Mouse (Mus musculus) mature B cell (primary cell): Measurements from ENCODE around the gene Fam173a.
"Not testable (repeated sequence)": the region's sequence is repeated elsewhere in the genome, so short reads cannot be mapped to it uniquely, and the experiment has no call there.

Experiments
- in situ Hi-C: fragments of 300-500 bp; cut with MboI; formaldehyde crosslinking; loops from 2 replicates; pipeline ENCODE4 v1.14.3; 2019

Fam173a gene

DNA sequence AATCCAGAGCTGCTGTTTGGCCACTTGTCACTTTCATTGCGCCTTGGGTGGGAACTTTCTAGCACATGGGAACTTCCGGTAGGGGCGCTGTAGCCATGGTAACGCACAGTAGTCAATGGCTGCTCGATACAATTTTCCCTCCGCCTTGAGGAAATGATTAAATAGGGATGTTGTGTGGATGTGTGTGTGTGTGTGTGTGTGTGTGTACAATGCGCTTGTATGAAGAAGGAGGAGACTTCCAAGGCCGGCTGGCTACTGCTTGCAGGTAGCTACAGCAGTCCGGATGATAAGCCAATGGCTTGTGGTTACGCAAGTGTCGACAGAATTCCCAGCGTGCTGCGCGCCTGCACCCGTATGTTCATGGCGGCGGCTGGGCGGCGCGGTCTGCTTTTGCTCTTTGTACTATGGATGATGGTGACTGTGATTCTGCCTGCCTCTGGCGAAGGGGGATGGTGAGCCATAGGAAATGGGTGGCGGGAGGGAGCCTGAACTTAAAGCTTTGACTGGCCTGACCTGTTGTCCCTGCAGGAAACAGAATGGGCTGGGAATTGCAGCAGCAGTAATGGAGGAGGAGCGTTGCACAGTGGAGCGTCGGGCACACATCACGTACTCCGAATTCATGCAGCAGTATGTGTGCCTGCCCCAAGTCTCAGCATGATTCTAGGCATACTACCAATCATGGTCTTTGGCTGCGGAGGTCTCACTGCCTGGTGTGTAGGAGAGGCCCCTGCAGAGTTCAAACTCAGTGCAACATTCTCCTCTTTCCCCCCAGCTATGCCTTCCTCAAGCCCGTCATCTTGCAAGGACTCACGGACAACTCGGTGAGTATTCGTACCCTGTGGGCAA, 36.2 kb upstream of the Fam173a start, which contains the start of gene Jmjd8:
Jmjd8 (plus strand) TSS at position 156 of the 846 bp plus-strand sequence.
- in situ Hi-C loops: no loop called here

DNA sequence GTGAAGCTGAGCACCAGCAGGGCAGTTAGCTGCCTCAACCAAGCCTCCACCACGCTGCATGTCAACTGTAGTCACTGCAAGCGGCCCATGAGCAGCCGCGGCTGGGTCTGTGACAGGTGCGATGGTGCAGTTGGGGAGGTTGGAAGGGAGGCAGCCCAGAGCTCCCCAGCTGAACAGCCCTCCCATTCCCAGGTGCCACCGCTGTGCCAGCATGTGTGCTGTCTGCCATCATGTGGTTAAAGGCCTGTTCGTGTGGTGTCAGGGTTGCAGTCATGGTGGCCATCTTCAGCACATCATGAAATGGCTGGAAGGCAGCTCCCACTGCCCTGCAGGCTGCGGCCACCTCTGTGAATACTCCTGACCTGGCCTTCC, 35.5 kb upstream of the Fam173a start:
- in situ Hi-C loops: no loop called here

GRCm38 (mm10) chr17:25827546-25828222, 35.0 kb upstream of the Fam173a start:
- in situ Hi-C loops: no loop called here

GRCm38 (mm10) chr17:25827011-25827410, 34.3 kb upstream of the Fam173a start:
- in situ Hi-C loops: no loop called here

DNA sequence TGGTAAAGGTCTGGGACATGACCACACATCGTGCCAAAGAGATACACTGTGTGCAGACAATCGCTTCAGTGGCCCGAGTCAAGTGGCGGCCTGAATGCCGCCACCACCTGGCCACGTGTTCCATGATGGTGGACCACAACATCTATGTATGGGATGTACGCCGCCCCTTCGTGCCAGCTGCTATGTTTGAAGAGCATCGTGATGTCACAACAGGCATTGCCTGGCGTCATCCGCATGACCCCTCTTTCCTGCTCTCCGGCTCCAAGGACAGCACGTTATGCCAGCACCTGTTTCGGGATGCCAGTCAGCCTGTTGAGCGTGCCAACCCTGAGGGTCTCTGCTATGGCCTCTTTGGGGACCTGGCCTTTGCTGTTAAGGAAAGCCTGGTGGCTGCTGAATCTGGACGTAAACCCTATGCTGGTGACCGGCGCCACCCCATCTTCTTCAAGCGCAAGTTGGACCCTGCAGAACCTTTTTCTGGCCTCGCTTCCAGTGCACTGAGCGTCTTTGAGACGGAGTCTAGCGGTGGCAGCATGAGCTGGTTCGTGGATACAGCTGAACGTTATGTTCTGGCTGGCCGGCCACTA, 33.4 kb upstream of the Fam173a start:
- in situ Hi-C loops: no loop called here

GRCm38 (mm10) chr17:25825311-25825710, 32.6 kb upstream of the Fam173a start:
- in situ Hi-C loops: no loop called here

DNA sequence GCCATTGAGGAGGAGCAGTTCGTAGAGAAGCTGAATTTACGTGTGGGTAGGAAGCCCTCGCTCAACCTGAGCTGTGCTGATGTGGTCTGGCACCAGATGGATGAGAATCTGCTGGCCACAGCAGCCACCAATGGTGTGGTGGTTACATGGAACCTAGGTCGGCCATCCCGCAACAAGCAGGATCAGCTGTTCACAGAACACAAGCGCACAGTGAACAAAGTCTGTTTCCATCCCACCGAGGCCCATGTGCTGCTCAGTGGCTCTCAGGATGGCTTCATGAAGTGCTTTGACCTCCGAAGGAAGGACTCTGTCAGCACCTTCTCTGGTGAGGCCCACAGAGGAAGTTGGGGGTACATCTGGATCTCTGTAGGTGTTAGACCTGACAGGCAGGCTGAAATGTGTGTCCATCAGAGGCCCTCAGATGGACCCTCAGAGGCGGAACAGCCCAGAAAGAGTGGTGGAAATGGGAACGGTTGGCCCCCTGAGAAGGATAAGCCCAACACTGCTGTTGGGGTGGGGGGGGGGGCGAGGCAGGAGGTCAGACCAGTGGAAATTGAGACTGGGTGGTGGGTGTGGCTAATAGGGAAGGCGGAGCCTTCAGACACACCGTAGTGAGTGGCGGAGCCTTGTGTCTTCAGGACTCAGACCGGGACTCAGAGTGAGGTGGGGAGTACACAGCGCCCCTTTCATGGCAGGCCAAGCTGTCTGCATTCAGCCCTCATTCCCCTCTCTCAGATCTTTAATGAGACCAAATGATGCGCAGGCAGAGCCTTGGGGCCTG, 31.9 kb upstream of the Fam173a start:
- in situ Hi-C loops: no loop called here

DNA sequence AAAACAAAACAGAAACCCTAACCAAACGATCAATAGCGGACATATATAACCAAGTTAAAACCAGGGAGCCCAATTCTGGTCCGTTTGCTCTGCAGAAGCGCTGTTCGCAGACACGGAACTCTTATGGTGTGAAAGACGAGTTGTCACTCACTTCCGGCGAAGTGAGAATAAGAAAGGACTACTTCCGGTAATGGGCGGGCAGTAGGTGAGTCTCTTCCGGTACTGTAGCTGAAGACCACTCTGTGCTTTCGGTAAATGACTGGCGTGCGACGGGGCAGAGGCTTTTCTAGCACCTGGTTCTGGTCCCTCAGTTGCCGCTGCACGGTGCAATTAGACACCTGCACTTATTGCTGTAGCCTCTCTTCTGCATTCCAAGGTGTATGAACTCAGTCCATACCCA, 30.8 kb upstream of the Fam173a start, which contains the start of gene Wdr24:
Wdr24 (plus strand) TSS at position 176 of the 400 bp plus-strand sequence.
- in situ Hi-C loops: no loop called here

DNA sequence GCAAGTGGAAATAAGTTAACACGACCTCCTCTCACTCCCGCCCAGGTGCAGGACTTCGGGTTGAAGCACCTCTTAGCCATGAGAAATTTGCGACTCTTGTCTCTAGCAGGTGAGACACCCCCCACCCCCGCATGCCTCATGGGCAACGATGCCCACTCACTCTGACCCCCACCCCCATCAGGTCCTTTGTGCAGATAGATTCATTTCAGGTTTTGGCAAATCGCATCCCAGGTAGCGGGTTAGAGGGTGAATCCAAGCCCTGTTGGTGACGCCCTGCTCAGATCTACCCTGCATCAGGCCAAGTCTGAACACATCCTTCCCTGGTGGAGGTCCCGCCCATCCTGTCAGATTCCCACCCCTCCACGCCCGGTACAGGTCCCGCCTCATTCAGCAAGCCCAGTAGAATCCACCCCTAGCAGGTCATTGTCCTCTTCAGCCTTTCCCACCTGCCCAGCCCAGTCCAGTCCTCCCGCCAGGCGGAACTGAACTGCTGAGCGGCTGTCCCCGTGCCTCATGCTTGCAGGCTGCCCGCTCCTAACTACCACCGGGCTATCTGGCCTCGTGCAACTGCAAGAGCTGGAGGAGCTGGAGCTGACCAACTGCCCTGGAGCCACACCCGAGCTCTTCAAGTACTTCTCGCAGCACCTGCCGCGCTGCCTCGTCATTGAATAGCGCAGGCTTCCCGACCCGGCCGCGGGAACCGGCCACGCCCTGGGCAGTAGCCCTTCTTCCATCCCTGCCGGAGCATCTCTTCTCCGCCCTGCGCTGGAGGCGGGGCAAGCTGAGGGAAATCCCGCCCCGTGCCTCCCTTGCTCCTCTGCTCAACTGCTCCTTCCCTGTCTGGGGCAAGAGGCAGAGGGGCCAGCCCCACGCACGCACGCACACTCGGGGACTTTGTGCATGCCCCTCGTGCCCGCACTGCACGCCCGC, 26.4 kb upstream of the Fam173a start:
- in situ Hi-C loops: no loop called here

- in situ Hi-C loops: no loop called here
These were observed 25.0 kb upstream of the Fam173a start for GRCm38 (mm10) chr17:25817662-25818061.

- in situ Hi-C loops: no loop called here
These were observed 20.8 kb upstream of the Fam173a start for GRCm38 (mm10) chr17:25813471-25813870.

DNA sequence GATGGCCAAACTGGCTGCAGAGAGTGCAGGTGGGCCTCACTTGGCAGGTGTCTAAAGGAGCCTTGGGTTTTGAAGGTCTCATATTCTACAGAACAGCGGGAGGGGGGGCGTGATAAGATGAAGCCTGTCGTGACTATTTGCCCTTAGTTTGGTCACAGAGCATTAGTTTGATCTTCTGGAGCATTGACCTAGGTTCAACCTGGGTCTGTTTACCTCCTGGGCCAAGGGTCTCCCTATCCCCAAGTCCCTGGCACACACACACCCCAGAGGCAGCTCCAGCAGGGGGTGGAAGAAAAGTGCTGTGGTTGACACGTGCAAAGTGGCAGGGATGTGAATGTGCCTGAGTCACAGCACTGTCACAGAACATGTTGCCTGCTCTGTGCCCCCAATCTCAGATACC, 18.2 kb upstream of the Fam173a start:
- in situ Hi-C loops: no loop called here

DNA sequence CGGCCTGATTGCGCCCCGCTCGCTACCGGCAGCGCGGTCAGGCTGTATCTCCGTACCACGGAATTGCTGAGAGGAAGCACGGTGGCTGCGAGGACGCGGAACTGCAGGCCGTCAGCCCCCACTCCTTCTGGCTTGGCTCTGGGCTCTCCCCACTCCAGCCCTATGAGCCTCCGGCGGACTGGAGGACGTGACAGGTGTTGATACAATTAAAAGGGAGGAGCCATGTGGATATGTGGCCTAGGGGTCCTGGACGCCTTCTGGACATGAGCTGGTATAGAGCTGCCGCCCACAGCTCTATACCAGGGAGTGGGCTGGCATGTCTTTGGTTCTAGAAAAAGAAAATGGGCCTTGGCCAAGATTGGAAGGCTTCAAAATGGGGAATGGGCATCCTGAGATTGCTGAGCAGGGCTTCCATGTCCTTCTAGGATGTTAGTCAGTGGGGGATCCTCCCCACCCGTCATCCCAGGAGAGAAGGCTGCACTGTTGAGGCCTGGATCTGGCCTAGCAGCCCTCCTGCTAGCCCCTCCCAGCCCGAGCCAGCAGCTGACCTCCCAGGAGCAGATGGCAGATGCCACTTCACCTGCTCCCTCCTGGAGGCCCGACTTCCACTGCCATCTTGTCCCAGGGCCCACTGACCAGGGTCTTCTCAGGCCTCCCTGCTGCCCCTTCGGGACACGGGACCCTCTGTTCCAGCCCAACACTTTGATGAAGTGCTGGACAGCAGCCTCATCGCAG, 17.1 kb upstream of the Fam173a start:
- in situ Hi-C loops: no loop called here

DNA sequence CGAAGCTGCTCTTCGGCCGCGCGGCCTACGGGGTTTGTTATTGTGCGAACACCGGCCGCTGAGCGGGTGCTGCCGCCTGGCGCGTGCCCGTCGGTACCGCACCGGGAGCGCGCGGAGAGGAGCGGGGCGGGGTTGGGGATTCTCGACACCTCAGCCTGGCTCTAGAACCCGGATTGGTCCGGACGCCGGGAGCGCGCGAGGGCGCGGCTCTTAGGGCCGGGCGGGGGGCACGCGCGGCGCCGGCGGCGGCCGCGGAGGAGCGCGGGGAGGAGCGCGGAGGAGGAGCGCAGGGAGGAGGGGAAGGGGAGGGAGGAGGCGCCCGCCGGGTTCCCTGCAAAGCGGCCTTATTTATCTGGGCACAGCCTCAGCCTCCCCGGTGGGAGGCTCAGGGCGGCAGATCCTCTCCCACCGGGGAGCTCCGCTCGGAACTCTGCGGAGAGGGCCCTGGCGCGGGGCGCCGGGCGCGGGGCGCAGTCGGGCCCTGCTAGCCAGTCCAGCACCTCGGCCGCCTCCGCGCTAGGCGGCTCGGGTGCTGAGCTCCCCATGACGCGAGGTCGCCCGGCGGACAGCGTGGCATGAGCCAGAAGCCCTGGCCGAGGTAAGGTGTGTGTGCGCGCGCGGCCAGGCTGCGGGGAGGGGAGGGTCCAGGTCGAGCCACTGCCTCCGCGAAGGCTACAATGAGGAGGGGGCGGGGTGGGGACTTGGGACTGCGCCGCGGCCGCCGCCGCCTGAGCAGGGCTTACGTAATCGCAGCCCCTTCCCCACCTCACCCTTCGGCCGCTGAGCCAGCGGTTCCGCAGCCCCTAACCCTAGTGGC, 16.3 kb upstream of the Fam173a start, which contains the start of gene Fbxl16:
Fbxl16 (plus strand) TSS at position 297 of the 817 bp plus-strand sequence.
- in situ Hi-C loops: no loop called here

- in situ Hi-C loops: no loop called here
These were observed 15.3 kb upstream of the Fam173a start for GRCm38 (mm10) chr17:25808028-25808427.

DNA sequence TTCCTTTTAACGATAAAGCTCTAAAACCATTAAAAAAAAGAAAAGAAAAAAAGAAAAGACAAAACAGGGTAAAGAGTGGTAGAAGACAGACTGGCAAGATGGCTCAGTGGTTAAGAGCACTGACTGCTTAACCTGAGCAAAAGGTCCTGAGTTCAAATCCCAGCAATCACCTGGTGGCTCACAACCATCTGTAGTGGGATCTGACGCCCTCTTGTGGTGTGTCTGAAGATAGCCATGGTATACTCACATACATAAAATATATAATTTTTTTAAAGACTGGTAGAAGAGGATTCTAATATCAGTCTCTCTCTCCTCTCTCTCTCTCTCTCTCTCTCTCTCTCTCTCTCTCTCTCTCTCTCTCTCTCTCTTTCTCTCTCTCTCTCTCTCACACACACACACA, 14.8 kb upstream of the Fam173a start:
- in situ Hi-C loops: not testable (repeated sequence)

DNA sequence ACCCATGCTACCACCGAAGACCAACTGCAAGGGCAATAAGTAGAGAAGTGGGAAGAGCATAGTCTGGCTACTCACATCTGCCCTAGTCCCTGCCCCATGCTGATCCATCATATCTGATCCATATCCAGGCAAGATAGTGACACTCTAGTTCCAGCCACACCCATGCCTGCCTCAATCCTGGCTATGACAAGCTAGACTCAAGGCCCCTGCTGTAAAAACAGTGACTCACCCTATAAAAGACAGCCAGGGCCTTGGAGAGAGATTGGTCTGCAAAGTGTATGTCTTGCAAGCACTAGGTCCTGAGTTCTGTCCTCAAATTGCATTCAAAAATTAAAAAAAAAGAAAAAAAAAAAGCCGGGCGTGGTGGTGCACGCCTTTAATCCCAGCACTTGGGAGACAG, 13.8 kb upstream of the Fam173a start:
- in situ Hi-C loops: no loop called here

- in situ Hi-C loops: loop anchor here (5.0 kb wide), 1 partner anchor 36 kb away; no protein-coding TSS in a partner anchor
These were observed 10.3 kb upstream of the Fam173a start for GRCm38 (mm10) chr17:25802825-25803517.
